Mouse (Mus musculus): Measurements from ENCODE around the gene Snrnp70.
A peak's percentile ranks its signal among the peaks of the same experiment; 100 is the strongest.
"Not testable (repeated sequence)": the region's sequence is repeated elsewhere in the genome, so short reads cannot be mapped to it uniquely, and the experiment has no call there.

Snrnp70 gene

DNA sequence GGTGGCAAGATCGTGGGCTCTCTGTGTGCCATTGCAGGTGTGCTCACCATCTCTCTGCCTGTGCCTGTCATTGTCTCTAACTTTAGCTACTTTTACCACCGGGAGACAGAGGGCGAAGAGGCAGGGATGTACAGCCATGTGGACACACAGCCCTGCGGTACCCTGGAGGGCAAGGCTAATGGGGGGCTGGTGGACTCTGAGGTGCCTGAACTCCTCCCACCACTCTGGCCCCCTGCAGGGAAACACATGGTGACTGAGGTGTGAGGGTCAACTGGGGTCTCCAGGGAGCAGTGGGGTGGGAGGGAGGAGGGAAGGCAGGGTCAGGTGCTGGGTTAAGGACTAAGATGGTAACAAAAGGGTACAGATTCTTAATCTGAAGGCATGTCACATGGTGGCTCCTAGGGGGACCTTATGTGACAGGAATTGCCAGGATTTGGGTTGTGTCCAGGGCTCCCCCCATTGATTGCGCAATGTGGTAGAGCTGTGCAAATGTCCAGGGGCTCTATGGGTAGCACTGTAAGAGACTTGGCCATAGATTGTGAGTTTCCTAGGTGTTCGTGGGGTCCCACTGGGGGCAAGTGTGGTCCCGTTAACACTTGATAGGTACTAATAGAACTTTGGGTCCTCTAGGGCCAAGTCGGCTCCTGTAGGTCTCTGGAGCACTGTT lies 14.1 kb upstream of the Snrnp70 start:
- DNase-seq (ENCODE audit: low spot score in 2 of 2), result no peak

DNA sequence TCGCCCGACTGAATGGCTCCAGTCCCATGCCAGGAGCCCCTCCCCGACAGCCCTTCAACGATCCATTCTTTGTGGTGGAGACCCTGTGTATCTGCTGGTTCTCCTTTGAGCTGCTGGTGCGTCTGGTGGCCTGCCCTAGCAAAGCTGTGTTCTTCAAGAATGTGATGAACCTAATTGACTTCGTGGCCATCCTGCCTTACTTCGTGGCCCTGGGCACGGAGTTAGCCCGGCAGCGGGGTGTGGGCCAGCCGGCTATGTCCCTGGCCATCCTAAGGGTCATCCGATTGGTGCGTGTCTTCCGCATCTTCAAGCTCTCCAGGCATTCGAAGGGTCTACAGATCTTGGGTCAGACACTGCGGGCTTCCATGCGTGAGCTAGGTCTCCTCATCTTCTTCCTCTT lies 13.4 kb upstream of the Snrnp70 start:
- DNase-seq (ENCODE audit: low spot score in 2 of 2), result no peak

DNA sequence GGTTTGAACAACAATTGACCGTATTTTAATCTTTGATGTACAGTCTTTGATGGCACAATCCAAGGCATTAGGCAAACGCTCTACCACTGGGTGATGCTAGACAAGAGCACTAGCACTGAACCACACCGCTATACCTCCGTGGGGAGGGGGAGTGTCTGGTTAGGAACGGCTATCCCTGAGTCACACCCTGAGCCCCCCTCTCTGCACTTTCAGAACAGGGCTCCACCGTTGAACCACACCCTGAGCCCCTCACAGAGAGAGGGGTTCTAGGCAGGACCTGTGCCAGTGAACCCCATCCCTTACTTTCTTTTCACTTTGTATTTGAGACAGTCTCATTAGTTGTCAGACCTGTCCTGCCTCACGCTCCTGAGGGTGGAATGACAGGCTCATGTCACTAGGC lies 12.8 kb upstream of the Snrnp70 start:
- no peak for DNase-seq (ENCODE audit: low spot score in 2 of 2)

DNA sequence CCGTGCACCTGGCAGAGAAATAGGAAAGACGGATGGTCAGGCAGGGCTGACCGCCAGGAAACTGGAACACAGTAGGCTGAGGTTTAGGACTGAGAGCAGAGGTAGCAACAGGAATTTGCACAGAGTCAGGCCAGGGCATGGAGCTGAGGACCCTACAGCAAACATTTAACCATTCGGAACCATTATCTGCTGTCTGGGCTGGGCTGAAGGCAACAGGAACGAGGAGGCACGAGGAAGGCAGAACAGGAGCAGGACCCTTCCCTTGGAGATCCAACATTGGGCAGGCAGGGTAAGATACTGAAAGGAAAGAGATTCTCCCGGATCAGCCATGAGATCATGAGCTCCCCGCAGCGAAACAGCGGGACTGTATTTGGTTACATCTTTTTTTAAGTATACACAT lies 12.3 kb upstream of the Snrnp70 start:
- no peak for DNase-seq (ENCODE audit: low spot score in 2 of 2)

DNA sequence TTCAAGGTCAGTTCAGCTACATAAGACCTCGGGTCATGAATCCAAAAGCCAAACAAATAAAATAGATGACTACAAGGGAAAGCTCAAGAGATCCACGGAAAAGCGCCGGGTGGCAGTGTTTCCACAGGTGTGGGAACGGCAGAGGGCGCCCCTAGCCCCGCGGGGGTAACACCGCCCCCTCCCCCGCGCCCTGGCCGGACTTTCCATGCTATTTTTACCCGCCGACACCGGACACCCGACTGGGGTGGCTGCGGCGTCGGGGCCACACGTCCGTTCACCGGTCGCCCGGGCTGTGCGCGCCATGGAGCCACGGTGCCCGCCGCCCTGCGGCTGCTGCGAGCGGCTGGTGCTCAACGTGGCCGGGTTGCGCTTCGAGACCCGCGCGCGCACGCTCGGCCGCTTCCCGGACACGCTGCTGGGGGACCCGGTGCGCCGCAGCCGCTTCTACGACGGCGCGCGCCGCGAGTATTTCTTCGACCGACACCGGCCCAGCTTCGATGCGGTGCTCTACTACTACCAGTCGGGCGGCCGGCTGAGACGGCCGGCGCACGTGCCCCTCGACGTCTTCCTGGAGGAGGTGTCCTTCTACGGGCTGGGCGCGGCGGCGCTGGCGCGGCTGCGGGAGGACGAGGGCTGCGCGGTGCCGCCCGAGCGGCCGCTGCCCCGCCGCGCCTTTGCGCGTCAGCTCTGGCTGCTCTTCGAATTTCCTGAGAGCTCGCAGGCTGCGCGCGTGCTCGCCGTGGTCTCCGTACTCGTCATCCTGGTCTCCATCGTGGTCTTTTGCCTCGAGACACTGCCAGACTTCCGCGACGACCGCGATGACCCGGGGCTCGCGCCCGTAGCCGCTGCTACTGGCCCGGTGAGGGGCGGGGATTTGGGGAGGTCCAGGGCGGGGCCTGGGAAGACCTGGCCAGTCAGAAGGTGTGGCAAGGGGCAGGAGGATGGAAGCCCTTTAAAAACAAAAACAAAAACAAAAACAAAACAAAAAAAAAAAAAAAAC lies 10.9 kb upstream of the Snrnp70 start:
- no peak for DNase-seq (ENCODE audit: low spot score in 2 of 2)

DNA sequence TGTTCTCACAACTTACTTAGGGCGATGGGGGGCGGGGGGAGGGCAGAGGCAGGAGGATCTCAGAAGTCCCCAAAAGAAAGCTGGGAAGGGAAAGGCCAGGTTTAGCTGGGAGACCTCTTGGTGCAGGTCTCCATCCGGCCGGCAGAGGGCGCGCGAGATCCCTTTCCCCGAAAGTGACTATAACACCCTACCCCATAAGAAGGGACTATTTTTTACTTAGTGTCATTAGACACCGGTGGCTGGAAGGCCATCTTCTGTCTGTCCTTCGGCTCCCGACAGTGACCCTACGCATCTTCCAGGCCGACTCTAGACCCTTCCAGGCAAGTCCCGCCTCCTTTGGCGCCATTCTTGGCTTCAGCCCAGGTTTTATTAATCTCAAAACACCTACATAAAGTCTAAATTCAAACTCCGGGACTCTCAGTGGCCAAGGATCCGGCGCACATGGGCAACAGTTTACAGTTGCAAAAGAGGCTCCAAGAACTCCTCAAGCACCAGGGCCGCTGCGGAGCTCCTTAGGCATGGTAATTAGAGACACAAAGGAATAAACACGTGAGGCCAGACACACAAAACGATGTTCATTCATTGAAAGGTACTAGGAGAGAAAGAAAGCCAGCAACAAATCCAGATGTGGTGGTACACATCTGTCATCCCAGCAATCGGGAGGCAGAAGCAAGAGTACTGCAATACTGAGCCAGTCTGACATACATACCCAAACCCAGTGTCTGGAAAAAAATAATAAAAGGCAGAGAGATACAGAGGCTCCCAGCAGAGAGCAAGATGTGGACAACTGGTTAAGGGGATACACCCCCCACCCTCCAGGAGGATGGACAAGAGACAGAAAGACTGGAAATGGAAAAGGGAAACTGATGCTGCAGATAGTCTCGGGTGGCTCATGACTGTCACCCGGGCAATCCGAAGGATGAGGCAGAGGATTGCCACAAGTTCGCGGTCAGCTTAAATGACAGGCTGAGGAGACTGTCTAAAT lies 9.8 kb upstream of the Snrnp70 start, which contains the start of gene Kcna7:
Gene Kcna7, plus strand, starts transcription at position 563 of the 985 bp plus-strand sequence.
- peak; percentile 61 to 74 for DNase-seq (ENCODE audit: low spot score in 2 of 2)

DNA sequence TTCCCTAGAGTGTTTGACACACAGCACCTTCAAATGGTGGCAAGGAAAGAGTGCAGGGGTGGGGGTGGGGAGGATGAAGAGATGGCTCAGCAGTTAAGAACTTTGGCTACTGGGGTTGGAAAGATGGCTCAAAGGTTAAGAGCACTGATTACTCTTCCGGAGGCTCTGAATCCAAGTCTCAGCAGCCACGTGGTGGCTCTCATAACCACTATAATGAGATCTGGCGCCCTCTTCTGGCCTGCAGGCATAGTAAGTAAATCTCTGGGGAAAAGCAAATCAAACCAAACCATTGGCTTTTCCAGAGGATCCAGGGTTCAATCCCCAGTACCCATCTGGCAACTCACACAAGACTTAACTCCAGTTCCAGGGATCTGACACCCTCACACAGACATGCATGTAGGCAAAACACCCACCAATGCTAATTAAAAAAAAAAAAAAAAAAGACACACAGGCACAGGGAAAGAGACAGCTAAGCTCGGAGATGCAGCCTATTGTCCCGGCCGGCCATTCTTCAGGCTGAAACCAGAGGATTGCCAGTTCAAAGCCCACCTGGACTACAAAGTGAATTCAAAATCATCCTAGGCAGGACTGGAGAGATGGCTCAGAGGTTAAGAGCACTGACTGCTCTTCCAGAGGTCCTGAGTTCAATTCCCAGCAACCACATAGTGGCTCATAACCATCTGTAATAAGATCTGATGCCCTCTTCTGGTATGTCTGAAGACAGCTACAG lies 8.2 kb upstream of the Snrnp70 start:
- peak in 1 of 2 experiments; percentile 27 for DNase-seq (ENCODE audit: low spot score in 2 of 2)

DNA sequence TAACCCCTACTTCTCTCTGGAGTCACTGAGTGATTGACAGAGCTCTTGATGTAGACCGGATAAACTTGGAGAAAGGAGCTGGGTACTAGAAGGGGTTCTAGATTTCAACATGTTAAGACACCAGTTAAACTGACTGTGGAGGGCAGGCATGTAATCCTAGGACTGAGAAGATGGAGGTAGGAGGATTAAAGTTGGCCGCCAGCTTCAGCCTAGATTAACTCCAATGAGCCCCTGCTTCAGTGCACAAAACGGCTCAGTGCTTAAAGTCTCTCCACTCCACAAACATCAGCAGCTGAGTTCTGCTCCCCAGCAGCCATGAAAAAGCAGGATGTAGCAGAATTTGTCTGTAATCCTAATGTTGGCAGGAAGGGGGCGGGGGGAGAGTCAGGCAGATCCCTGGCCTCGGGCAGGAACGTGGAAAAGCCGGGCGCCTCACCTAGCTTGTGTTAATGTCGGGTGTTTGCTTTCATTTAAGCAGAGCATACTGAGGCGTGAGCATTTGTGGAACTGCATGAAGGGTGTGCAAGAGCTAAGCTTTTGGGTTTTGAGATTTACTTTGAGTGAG lies 6.1 kb upstream of the Snrnp70 start:
- DNase-seq (ENCODE audit: low spot score in 2 of 2), result no peak

DNA sequence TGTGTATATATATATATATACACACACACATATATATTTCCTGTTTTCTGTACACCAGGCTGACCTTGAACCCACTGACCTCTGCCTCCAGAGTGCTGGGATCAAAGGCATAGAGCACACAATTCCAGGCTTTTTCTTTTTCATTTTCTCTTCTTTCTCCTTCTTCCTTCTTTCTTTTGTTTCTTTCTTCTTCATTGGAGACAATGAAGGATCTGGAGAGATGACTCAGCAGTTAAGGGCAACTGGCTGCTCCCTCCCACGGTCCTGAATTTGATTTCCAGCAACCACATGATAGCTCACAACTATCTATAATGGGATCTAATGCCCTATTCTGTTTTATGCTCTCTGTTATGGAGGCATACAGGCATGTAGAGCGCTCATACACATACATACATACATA lies 1.2 kb upstream of the Snrnp70 start:
- DNase-seq (ENCODE audit: low spot score in 2 of 2), result no peak

DNA sequence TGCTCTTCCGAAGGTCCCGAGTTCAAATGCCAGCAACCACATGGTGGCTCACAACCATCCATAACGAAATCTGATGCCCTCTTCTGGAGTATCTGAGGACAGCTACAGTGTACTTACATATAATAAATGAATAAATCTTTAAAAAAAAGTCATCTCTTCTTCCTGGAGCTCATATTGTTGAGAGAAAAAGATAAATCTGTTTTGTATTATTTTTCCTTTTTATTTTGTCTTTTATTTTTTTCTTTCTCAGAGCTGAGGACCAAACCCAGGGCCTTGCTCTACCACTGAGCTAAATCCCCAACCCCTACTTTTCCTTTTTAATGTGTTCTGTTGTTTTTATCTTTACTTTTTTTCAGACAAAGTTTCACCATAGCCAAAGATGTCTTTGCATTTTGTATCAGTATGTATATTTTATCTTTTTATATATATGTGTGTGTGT lies 814 bp upstream of the Snrnp70 start:
- DNase-seq (ENCODE audit: low spot score in 2 of 2), result not testable (repeated sequence)

DNA sequence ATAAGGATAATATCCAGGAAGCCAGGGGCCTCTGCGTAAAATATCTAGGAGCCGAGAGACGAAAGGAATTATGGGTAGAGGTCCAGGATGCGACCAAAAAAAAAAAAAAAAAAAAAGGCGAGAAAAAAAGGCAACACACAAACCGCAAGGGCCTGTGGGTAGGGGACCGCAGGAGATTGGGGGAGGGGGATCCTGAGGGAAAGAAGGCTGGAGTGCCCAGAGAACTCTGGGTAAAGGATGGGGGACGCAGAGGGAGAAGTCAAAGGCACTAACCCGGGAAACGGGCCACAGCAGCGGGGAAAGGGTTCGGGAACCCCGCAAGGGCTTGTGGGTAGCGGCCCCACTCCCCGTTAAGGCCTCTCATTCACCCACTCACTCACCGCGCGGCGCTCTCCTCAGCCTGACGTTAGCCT lies 407 bp downstream of the Snrnp70 start:
- DNase-seq (ENCODE audit: low spot score in 2 of 2), result no peak

DNA sequence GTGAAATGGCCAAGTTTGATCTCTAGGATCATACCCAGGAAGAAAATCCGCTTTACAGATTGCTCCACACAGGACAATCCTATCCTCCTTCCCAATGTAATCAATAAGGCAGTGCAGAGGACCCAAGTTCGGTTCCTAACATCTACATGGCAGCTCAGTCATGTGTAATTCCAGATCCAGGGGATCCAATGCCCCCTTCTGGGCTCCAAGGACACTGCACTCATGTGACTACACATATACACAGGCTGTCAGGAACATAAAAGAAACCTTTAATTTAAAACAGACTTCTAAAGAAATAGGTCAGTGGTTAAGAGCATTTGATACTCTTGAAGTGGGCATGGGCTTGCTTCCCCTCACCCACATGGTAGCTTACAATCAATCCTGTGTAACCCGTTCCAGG lies 9.5 kb downstream of the Snrnp70 start:
- no peak for DNase-seq (ENCODE audit: low spot score in 2 of 2)

DNA sequence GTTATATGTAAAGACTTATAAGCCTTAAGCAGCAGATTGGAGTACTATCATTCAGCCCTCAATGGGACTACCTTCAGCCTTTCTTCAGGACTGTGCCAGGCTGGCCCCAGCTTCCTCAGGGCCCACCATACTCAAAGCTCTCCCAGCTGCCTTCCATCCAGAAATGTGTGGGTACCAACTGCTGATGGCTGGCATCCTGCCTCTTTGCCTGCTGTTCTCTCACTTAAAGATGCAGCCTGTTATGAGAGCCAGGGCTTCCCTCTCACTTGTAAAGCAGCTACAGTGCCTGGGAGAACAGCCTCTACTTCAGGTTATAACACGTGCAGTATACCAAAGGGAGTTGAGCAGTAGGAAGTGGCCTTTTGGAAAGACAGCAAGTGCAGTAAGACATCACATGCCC lies 19.5 kb downstream of the Snrnp70 start:
- DNase-seq (ENCODE audit: low spot score in 2 of 2), result no peak

DNA sequence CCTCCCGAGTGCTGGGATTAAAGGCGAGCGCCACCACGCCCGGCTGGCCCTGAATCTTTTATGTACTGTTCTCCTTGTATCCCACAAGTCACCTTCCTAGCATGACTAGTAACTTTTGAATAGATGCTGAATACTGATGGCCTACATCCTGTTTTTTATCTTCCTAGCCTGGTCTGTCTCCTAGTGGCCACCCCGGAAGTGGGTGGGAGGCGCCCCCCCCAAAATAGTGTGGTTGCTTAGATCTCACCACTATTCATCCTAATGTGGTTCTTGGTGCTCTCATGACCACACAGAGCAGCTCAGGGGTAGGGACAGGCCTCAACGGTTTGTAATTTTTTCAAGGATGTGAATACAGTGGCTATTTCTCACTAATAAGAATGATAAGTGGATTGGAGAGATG lies 20.9 kb downstream of the Snrnp70 start:
- DNase-seq (ENCODE audit: low spot score in 2 of 2), result no peak

DNA sequence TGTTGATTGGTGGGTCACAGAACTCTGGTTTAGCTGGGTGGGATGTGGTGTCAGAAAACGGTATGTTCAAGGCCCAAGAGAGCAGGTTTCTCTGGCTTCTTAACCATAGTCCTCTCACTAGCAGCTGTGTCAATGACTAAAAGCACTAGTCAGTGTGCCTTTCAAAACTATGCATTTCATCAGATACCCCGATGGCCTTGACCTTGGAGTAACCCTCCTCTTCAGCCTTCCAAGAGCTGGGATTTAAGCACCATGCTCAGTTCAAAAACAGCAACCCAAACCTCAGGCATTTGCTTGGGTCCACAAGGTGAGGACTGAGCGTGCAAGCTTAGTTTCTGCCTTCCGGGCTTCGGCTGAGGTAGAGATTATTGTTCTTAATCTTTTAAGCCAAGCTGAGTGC lies 23.2 kb downstream of the Snrnp70 start:
- no peak for DNase-seq (ENCODE audit: low spot score in 2 of 2)

DNA sequence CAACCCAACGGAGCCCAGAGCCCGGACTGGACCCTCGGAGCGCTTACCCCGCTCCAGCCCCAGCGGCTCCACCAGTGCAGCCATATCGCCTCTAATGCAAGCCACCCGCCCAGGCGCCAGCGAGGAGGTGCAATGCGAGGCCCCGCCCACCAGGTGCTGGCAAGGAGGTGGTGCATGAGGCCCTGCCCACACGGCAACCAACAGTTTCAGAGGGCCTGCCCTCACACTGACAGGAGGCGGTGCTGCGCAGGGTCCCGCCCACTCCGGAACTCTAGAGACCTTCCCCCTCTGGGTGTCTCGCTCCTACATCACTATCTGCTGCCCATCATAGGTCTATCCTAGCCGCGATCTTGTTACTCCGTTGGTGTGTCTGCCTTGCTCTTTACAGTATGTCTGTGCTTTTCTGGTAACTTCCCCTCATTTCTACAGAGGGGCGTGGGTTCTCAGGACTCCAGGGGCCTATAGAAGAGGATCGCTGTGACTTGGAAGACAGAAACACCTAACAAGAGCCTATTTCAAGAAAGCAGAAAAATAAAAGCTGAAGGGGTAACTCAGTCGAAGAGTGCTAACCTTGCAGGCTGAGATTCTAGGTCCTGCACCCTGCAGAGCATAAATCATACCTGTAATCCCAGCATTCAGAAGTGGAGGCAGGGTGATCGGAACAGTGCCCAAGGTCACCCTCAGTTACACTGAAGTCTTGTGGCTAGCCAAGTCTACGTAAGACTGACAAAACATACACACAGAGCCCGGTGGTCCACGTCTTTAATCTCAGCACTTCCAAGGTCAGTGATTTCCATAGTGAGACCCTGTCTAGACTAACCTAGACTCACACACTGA lies 24.8 kb downstream of the Snrnp70 start, which contains the start of gene Lin7b:
Gene Lin7b, minus strand, starts transcription at position 109 of the 837 bp plus-strand sequence.
- peak; percentile 91 to 96 for DNase-seq (ENCODE audit: low spot score in 2 of 2)

DNA sequence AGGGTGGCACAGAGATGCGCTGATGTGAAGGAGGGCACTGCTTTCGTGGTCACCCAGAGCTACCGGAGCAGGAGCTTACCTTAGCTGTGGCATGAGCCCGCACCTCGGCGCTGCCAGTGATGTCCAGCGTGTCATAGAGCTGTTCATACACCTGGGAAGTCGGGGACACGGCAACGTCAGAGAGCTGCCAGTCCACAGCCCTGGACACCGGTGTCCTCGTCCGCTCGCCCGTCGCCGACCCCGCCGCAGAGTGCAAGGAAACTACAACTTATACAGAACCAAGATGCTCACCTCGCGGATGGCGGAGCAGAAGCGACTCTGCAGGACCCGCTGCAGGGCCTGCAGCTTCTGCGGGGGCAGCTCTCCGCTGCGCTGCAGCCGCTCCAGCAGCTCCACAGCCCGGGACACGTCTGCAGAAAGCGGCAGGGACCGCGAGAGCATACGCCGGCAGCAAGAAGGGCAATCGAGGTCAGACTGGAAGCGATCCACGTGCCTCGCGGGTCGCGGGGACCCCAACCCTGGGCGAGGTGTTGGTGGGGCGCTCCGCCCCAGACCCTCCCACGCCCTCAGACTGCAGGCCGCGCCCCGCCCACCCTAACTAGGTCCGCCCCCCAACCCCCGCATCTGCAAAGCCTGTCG lies 25.6 kb downstream of the Snrnp70 start:
- peak; percentile 29 to 50 for DNase-seq (ENCODE audit: low spot score in 2 of 2)

DNA sequence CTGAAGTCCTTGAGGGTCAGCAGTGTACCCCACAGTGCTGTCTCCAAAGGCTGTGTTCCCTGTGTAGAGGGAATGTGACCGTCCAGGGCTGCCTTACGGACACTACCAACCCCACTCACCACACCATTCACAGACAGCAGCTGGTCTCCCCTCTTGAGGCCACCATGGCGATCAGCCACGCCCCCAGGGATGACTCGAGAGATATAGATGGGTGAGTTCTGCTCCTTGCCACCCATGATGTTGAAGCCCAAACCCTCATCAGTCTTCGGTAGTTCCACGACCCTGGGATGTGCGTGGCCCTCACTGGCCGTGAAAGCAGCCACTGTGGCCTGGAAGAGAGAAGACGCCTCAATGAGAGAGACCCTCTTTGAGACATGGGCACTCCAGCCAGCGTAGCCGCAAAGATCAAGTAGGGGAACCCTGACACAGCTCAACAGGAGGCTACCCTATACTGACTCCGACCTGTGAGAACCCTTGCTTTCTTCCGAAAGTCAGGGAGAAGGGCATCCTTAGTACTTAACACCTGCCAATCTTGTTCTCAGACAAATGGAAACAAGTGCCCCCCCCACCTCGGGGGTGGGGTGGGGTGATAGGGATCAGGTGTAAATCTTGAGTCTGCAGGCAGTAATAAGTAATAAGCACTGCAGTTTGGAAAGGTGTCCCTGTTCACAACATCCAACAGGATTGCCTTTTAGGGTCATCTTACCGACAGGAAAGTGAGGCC lies 26.4 kb downstream of the Snrnp70 start:
- DNase-seq (ENCODE audit: low spot score in 2 of 2), result no peak

Data from frontal cortex, postnatal 36 days (tissue).